Mouse (Mus musculus): ENCODE results near the gene Pard3. TPM values are rescaled to one million over a fixed set of nuclear protein-coding genes. Genes with fewer than 3 reads are reported as not detected.

Pard3 gene
- polyA plus RNA-seq, 1 experiment from 2014 or later: 16.4 TPM

GRCm38 (mm10) chr8:127118373-127118861, 54.7 kb downstream of the Pard3 start:
- peak; percentile 77 for ATAC-seq
- no peak overlapping the region for H3K4me3 ChIP-seq (replicated peaks; ENCODE audit: low read length)
- 47% methylated on average over 11 of the region's 11 CpGs for WGBS
- H3K36me3 ChIP-seq (ENCODE audit: control insufficient read depth, insufficient read depth): no peaks in the 10 kb centered on the region
- peaks cover 12% of the 10 kb centered on the region for H3K4me1 ChIP-seq (replicated peaks; ENCODE audit: control insufficient read depth, insufficient read depth, low read length)
- H3K9ac ChIP-seq (replicated peaks; ENCODE audit: low read depth, low read length): no peak overlapping the region
- no peak overlapping the region for H3K4me2 ChIP-seq (ENCODE audit: low read length)
- H3K27me3 ChIP-seq (replicated peaks; ENCODE audit: control insufficient read depth, insufficient read depth, low read length): no peaks in the 10 kb centered on the region
- peak overlapping the region; percentile 46; the same call in 1 of the 2 replicates for H3K27ac ChIP-seq (ENCODE audit: low read length)
- H3K9me3 ChIP-seq (ENCODE audit: control insufficient read depth, low read length): 0 out of 2 replicates have a peak, but pooled peaks cover 2% of the 10 kb centered on the region

DNA sequence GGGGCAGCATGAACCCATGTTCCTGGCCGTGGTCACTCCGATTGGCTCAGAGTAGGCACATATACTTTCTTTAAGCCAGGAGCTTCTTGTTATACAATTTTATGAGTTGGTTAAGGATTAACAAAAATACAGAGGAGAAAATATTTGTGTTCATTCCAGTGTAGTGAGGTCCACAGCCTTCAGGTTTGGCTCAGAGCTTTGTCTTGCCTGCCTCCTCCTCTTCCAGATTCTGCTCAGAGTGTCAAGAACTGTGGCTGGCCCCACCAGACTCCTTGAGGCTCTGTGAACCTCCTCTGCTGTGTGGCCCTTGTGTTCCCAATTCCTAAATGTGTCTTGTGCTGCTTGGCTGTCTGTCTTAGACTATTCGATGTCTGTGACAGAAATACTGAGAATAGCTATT, 59.7 kb downstream of the Pard3 start:
- no peaks in the 10 kb centered on the region for H3K27me3 ChIP-seq (replicated peaks; ENCODE audit: control insufficient read depth, insufficient read depth, low read length)
- no peak for ATAC-seq
- WGBS: 89% methylated on average over 3 of the region's 3 CpGs

GRCm38 (mm10) chr8:127124795-127125194, 61.1 kb downstream of the Pard3 start:
- no peak overlapping the region for H3K9ac ChIP-seq (replicated peaks; ENCODE audit: low read depth, low read length)
- 48% methylated on average over 8 of the region's 8 CpGs for WGBS
- no peak for ATAC-seq
- H3K4me3 ChIP-seq (replicated peaks; ENCODE audit: low read length): no peak overlapping the region
- no peaks in the 10 kb centered on the region for H3K9me3 ChIP-seq (ENCODE audit: control insufficient read depth, low read length)
- H3K4me2 ChIP-seq (ENCODE audit: low read length): no peak overlapping the region
- no peak overlapping the region for H3K27ac ChIP-seq (ENCODE audit: low read length)
- H3K27me3 ChIP-seq (replicated peaks; ENCODE audit: control insufficient read depth, insufficient read depth, low read length): no peaks in the 10 kb centered on the region
- peaks cover 13% of the 10 kb centered on the region for H3K4me1 ChIP-seq (replicated peaks; ENCODE audit: control insufficient read depth, insufficient read depth, low read length)
- H3K36me3 ChIP-seq (ENCODE audit: control insufficient read depth, insufficient read depth): no peaks in the 10 kb centered on the region

More for the DNA sequence above, 59.7 kb downstream of the Pard3 start:
- Histone ChIP-seq H3K9ac (replicated peaks; ENCODE audit: low read depth, low read length) (no peak overlapping the region), H3K9me3 (ENCODE audit: control insufficient read depth, low read length) (no peaks in the 10 kb centered on the region), H3K27ac (ENCODE audit: low read length) (no peak overlapping the region), H3K4me2 (ENCODE audit: low read length) (no peak overlapping the region), H3K4me3 (replicated peaks; ENCODE audit: low read length) (no peak overlapping the region), H3K36me3 (ENCODE audit: control insufficient read depth, insufficient read depth) (no peaks in the 10 kb centered on the region), H3K4me1 (replicated peaks; ENCODE audit: control insufficient read depth, insufficient read depth, low read length) (peaks cover 16% of the 10 kb centered on the region)

GRCm38 (mm10) chr8:127125686-127126683, 62.3 kb downstream of the Pard3 start:
- H3K4me1 ChIP-seq (replicated peaks; ENCODE audit: control insufficient read depth, insufficient read depth, low read length): peaks cover 13% of the 10 kb centered on the region
- no peak for ATAC-seq
- no peak overlapping the region for H3K4me3 ChIP-seq (replicated peaks; ENCODE audit: low read length)
- WGBS: 39% methylated on average over 11 of the region's 11 CpGs
- no peaks in the 10 kb centered on the region for H3K9me3 ChIP-seq (ENCODE audit: control insufficient read depth, low read length)
- no peak overlapping the region for H3K9ac ChIP-seq (replicated peaks; ENCODE audit: low read depth, low read length)
- H3K4me2 ChIP-seq (ENCODE audit: low read length): no peak overlapping the region
- no peaks in the 10 kb centered on the region for H3K27me3 ChIP-seq (replicated peaks; ENCODE audit: control insufficient read depth, insufficient read depth, low read length)
- H3K36me3 ChIP-seq (ENCODE audit: control insufficient read depth, insufficient read depth): no peaks in the 10 kb centered on the region
- no peak overlapping the region for H3K27ac ChIP-seq (ENCODE audit: low read length)

DNA sequence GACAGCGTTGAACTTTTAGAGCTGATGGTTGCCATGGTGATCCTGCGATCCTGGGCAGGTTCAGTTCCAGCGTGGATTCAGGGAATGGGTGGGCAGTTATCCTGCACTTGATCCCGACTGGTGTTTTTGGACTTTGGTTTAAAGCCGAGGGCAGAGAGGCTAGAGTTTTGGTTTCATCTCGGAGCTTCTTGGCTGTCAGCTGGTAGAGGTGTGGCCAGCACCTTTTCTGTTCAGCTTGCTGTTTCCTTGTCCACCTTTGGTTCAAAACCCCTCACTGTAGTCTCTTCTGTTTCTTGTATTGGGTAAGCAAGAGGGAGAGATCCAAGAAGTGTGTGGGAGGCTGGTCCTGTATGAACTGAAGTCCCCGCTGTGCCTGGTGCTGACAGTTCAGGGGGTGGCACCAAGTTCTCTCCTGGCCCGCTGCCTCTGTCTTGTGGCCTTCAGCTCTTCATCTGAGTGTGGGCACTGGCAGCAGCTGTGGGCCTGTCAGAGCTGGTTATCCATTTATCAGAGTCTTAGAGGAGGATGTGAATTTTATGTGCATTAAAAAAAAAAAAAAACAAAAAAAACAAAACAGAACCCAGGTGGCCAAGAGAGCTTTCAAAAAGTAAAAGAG, 65.2 kb downstream of the Pard3 start:
- Histone ChIP-seq H3K4me2 (ENCODE audit: low read length) (no peak overlapping the region), H3K36me3 (ENCODE audit: control insufficient read depth, insufficient read depth) (no peaks in the 10 kb centered on the region), H3K27me3 (replicated peaks; ENCODE audit: control insufficient read depth, insufficient read depth, low read length) (no peaks in the 10 kb centered on the region), H3K27ac (ENCODE audit: low read length) (no peak overlapping the region), H3K4me3 (replicated peaks; ENCODE audit: low read length) (no peak overlapping the region), H3K9ac (replicated peaks; ENCODE audit: low read depth, low read length) (no peak overlapping the region), H3K4me1 (replicated peaks; ENCODE audit: control insufficient read depth, insufficient read depth, low read length) (peaks cover 13% of the 10 kb centered on the region), H3K9me3 (ENCODE audit: control insufficient read depth, low read length) (no peaks in the 10 kb centered on the region)
- 40% methylated on average over 8 of the region's 8 CpGs for WGBS
- no peak for ATAC-seq

- Histone ChIP-seq H3K4me1 (replicated peaks; ENCODE audit: control insufficient read depth, insufficient read depth, low read length) (no peaks in the 10 kb centered on the region), H3K9me3 (ENCODE audit: control insufficient read depth, low read length) (no peaks in the 10 kb centered on the region), H3K27me3 (replicated peaks; ENCODE audit: control insufficient read depth, insufficient read depth, low read length) (no peaks in the 10 kb centered on the region), H3K9ac (replicated peaks; ENCODE audit: low read depth, low read length) (no peak overlapping the region), H3K4me3 (replicated peaks; ENCODE audit: low read length) (no peak overlapping the region), H3K36me3 (ENCODE audit: control insufficient read depth, insufficient read depth) (no peaks in the 10 kb centered on the region), H3K27ac (ENCODE audit: low read length) (no peak overlapping the region), H3K4me2 (ENCODE audit: low read length) (no peak overlapping the region)
- WGBS: 79% methylated on average over 5 of the region's 5 CpGs
- ATAC-seq: no peak
These were observed 70.6 kb downstream of the Pard3 start for GRCm38 (mm10) chr8:127134327-127134726.

GRCm38 (mm10) chr8:127136201-127136600, 72.5 kb downstream of the Pard3 start:
- no peak overlapping the region for H3K27ac ChIP-seq (ENCODE audit: low read length)
- no peaks in the 10 kb centered on the region for H3K4me1 ChIP-seq (replicated peaks; ENCODE audit: control insufficient read depth, insufficient read depth, low read length)
- H3K9me3 ChIP-seq (ENCODE audit: control insufficient read depth, low read length): no peaks in the 10 kb centered on the region
- no peak overlapping the region for H3K4me2 ChIP-seq (ENCODE audit: low read length)
- WGBS: 74% methylated on average over 2 of the region's 2 CpGs
- H3K9ac ChIP-seq (replicated peaks; ENCODE audit: low read depth, low read length): no peak overlapping the region
- H3K36me3 ChIP-seq (ENCODE audit: control insufficient read depth, insufficient read depth): no peaks in the 10 kb centered on the region
- no peak overlapping the region for H3K4me3 ChIP-seq (replicated peaks; ENCODE audit: low read length)
- H3K27me3 ChIP-seq (replicated peaks; ENCODE audit: control insufficient read depth, insufficient read depth, low read length): no peaks in the 10 kb centered on the region
- no peak for ATAC-seq

- no peaks in the 10 kb centered on the region for H3K4me1 ChIP-seq (replicated peaks; ENCODE audit: control insufficient read depth, insufficient read depth, low read length)
- no peak overlapping the region for H3K4me3 ChIP-seq (replicated peaks; ENCODE audit: low read length)
- H3K27ac ChIP-seq (ENCODE audit: low read length): no peak overlapping the region
- H3K4me2 ChIP-seq (ENCODE audit: low read length): no peak overlapping the region
- no peaks in the 10 kb centered on the region for H3K9me3 ChIP-seq (ENCODE audit: control insufficient read depth, low read length)
- WGBS: 98% methylated on average over 2 of the region's 2 CpGs
- no peak overlapping the region for H3K9ac ChIP-seq (replicated peaks; ENCODE audit: low read depth, low read length)
- H3K36me3 ChIP-seq (ENCODE audit: control insufficient read depth, insufficient read depth): no peaks in the 10 kb centered on the region
- H3K27me3 ChIP-seq (replicated peaks; ENCODE audit: control insufficient read depth, insufficient read depth, low read length): no peaks in the 10 kb centered on the region
- ATAC-seq: no peak
These were observed 73.1 kb downstream of the Pard3 start for GRCm38 (mm10) chr8:127136781-127137180.

GRCm38 (mm10) chr8:127139154-127139553, 75.5 kb downstream of the Pard3 start:
- no peaks in the 10 kb centered on the region for H3K4me1 ChIP-seq (replicated peaks; ENCODE audit: control insufficient read depth, insufficient read depth, low read length)
- H3K36me3 ChIP-seq (ENCODE audit: control insufficient read depth, insufficient read depth): no peaks in the 10 kb centered on the region
- H3K27me3 ChIP-seq (replicated peaks; ENCODE audit: control insufficient read depth, insufficient read depth, low read length): no peaks in the 10 kb centered on the region
- H3K4me3 ChIP-seq (replicated peaks; ENCODE audit: low read length): no peak overlapping the region
- no peak overlapping the region for H3K9ac ChIP-seq (replicated peaks; ENCODE audit: low read depth, low read length)
- H3K4me2 ChIP-seq (ENCODE audit: low read length): no peak overlapping the region
- WGBS: 39% methylated on average over 1 of the region's 1 CpGs
- H3K27ac ChIP-seq (ENCODE audit: low read length): no peak overlapping the region
- H3K9me3 ChIP-seq (ENCODE audit: control insufficient read depth, low read length): no peaks in the 10 kb centered on the region
- ATAC-seq: peak; percentile 67
